Mouse (Mus musculus) testis, adult 2 months (tissue): ENCODE data around the gene Tmem215.

Experiments
- CTCF ChIP-seq: fragments of 200-500 bp; IDR thresholded peaks from 2 replicates; pipeline ENCODE4 v1.5.1; 2012; ENCODE audit warnings: low read depth, mild to moderate bottlenecking, inconsistent platforms, low read length, moderate library complexity; ENCODE audit not compliant: control insufficient read depth, insufficient read depth, insufficient replicate concordance
- POLR2A ChIP-seq: fragments of 200-500 bp; IDR thresholded peaks from 2 replicates; pipeline ENCODE4 v1.6.1; 2012; ENCODE audit warnings: low read depth, mild to moderate bottlenecking, inconsistent platforms, low read length, moderate library complexity; ENCODE audit not compliant: control insufficient read depth

GRCm38 (mm10) chr4:40471880-40472279 lies at the start of gene Tmem215:
- no peak for TF ChIP-seq CTCF
- TF ChIP-seq POLR2A = no peak
